ENCODE assay signal across 21 mouse cellular contexts in genomic region chr11:86038701-86039100, GRCm38 (mm10).
DNase-seq lines count a peak whose midpoint lies in the region; ATAC-seq and TF ChIP-seq lines count a peak whose summit lies in the region.
"Had no signal": no experiment of that assay in that cellular context is flagged by ENCODE, and none has a peak within 500 bp of the region (broad histone marks: within the 10 kb centered on the region; RNA-seq: fewer than 3 reads in every experiment).

No protein-coding gene starts in this region.

- no peak for TF ChIP-seq CTCF in forebrain, postnatal 0 days (IDR thresholded peaks at IDR 0.05; ENCODE audit: low read depth)

- no peak for DNase-seq in forebrain, embryonic 10.5 days (ENCODE audit: extremely low spot score, low spot score)
- no peak for DNase-seq in midbrain, embryonic 10.5 days (ENCODE audit: low spot score)
- peak; percentile 6 for DNase-seq in forebrain, postnatal 0 days
- no peak for DNase-seq in ovary, postnatal 36 days (ENCODE audit: low spot score)
- no peak for DNase-seq in layer of hippocampus, adult 9-11 months
- DNase-seq: adrenal gland, postnatal 14 days; cerebellum, adult 18-20 months; cerebellum, adult 9-11 months; cerebellum, postnatal 36 days; gastrocnemius, adult 2 months; gastrocnemius, postnatal 36 days; heart, adult 11 months; heart, postnatal 10 days had no signal

- H3K4me2 ChIP-seq in forebrain, embryonic 12.5 days = no peak overlapping the region
- no peak overlapping the region for H3K4me2 ChIP-seq in midbrain, embryonic 15.5 days
- no peak overlapping the region for H3K4me2 ChIP-seq in forebrain, postnatal 0 days (ENCODE audit: low read depth)
- H3K4me2 ChIP-seq: embryonic facial prominence, embryonic 15.5 days had no signal

- no peaks in the 10 kb centered on the region for H3K9me3 ChIP-seq in forebrain, embryonic 12.5 days
- H3K9me3 ChIP-seq in forebrain, embryonic 10.5 days = no peaks in the 10 kb centered on the region
- no peaks in the 10 kb centered on the region for H3K9me3 ChIP-seq in midbrain, embryonic 15.5 days
- no peaks in the 10 kb centered on the region for H3K9me3 ChIP-seq in midbrain, embryonic 10.5 days (replicated peaks)
- no peaks in the 10 kb centered on the region for H3K9me3 ChIP-seq in forebrain, postnatal 0 days (ENCODE audit: low read length)
- H3K9me3 ChIP-seq: embryonic facial prominence, embryonic 15.5 days; hindbrain, embryonic 13.5 days had no signal

- no peak overlapping the region for H3K9ac ChIP-seq in forebrain, embryonic 12.5 days
- no peak overlapping the region for H3K9ac ChIP-seq in midbrain, embryonic 15.5 days
- H3K9ac ChIP-seq in forebrain, postnatal 0 days = no peak overlapping the region
- H3K9ac ChIP-seq: embryonic facial prominence, embryonic 15.5 days; hindbrain, embryonic 13.5 days had no signal

- H3K27ac ChIP-seq in forebrain, embryonic 12.5 days = peak overlapping the region; percentile 79
- no peak overlapping the region for H3K27ac ChIP-seq in forebrain, embryonic 10.5 days
- 0 out of 2 replicates have a peak overlapping the region, but pooled peaks have one; percentile 30 for H3K27ac ChIP-seq in midbrain, embryonic 15.5 days
- no peak overlapping the region for H3K27ac ChIP-seq in midbrain, embryonic 10.5 days (replicated peaks)
- no peak overlapping the region for H3K27ac ChIP-seq in forebrain, postnatal 0 days (ENCODE audit: low read depth, low read length)
- H3K27ac ChIP-seq: embryonic facial prominence, embryonic 15.5 days; gastrocnemius, adult 2 months had no signal

- H3K27me3 ChIP-seq in forebrain, embryonic 12.5 days = peaks cover 7% of the 10 kb centered on the region; the same call in 1 of the 2 replicates
- H3K27me3 ChIP-seq in forebrain, embryonic 10.5 days (ENCODE audit: poor library complexity, severe bottlenecking) = peaks cover 6% of the 10 kb centered on the region; the same call in 1 of the 2 replicates
- no peaks in the 10 kb centered on the region for H3K27me3 ChIP-seq in midbrain, embryonic 15.5 days (replicated peaks)
- H3K27me3 ChIP-seq in midbrain, embryonic 10.5 days (ENCODE audit: low read depth, poor library complexity, severe bottlenecking) = no peaks in the 10 kb centered on the region
- no peaks in the 10 kb centered on the region for H3K27me3 ChIP-seq in forebrain, postnatal 0 days (ENCODE audit: insufficient read depth, low read length)
- H3K27me3 ChIP-seq: embryonic facial prominence, embryonic 15.5 days; hindbrain, embryonic 13.5 days had no signal

- peaks cover 8% of the 10 kb centered on the region; the same call in 1 of the 2 replicates for H3K4me1 ChIP-seq in forebrain, embryonic 12.5 days
- peaks cover 12% of the 10 kb centered on the region; the same call in 1 of the 2 replicates for H3K4me1 ChIP-seq in forebrain, embryonic 10.5 days
- H3K4me1 ChIP-seq in midbrain, embryonic 15.5 days = peaks cover 10% of the 10 kb centered on the region
- no peaks in the 10 kb centered on the region for H3K4me1 ChIP-seq in midbrain, embryonic 10.5 days
- H3K4me1 ChIP-seq in forebrain, postnatal 0 days (ENCODE audit: insufficient read depth) = peaks cover 9% of the 10 kb centered on the region; the same call in 1 of the 2 replicates
- H3K4me1 ChIP-seq: embryonic facial prominence, embryonic 15.5 days had no signal

- H3K4me3 ChIP-seq in forebrain, embryonic 12.5 days (replicated peaks) = no peak overlapping the region
- H3K4me3 ChIP-seq in forebrain, embryonic 10.5 days = no peak overlapping the region
- H3K4me3 ChIP-seq in midbrain, embryonic 15.5 days = no peak overlapping the region
- no peak overlapping the region for H3K4me3 ChIP-seq in midbrain, embryonic 10.5 days
- H3K4me3 ChIP-seq in forebrain, postnatal 0 days (ENCODE audit: low read depth, low read length) = no peak overlapping the region
- H3K4me3 ChIP-seq: embryonic facial prominence, embryonic 15.5 days; erythroblast, embryonic 14.5 days; gastrocnemius, adult 2 months; hindbrain, embryonic 13.5 days had no signal

- no peak for ATAC-seq in forebrain, embryonic 12.5 days (ENCODE audit: low FRiP score)
- no peak for ATAC-seq in midbrain, embryonic 15.5 days (replicated peaks)
- ATAC-seq in forebrain, postnatal 0 days = no peak
- ATAC-seq: activated CD4-positive, CD25-positive, alpha-beta regulatory T cell, adult 4 months; intestine, embryonic 16.5 days; Patski had no signal

- 71% methylated on average over 13 of the region's 13 CpGs for WGBS in forebrain, embryonic 12.5 days
- 90% methylated on average over 13 of the region's 13 CpGs for WGBS in forebrain, embryonic 10.5 days
- 64% methylated on average over 13 of the region's 13 CpGs for WGBS in midbrain, embryonic 15.5 days
- WGBS in midbrain, embryonic 10.5 days = 88% methylated on average over 13 of the region's 13 CpGs
- 50% methylated on average over 13 of the region's 13 CpGs for WGBS in forebrain, postnatal 0 days

- no peaks in the 10 kb centered on the region for H3K36me3 ChIP-seq in forebrain, embryonic 12.5 days (replicated peaks)
- no peaks in the 10 kb centered on the region for H3K36me3 ChIP-seq in forebrain, embryonic 10.5 days (replicated peaks)
- H3K36me3 ChIP-seq in midbrain, embryonic 15.5 days (replicated peaks) = no peaks in the 10 kb centered on the region
- no peaks in the 10 kb centered on the region for H3K36me3 ChIP-seq in midbrain, embryonic 10.5 days
- no peaks in the 10 kb centered on the region for H3K36me3 ChIP-seq in forebrain, postnatal 0 days (ENCODE audit: insufficient read depth)
- H3K36me3 ChIP-seq: embryonic facial prominence, embryonic 15.5 days; hindbrain, embryonic 13.5 days had no signal

Comparison
In these comparisons a context has a peak if more than half of its experiments do, and no peak if none do; other contexts are left out.
1. H3K27ac ChIP-seq: peak in forebrain, embryonic 12.5 days (single experiment) and midbrain, embryonic 15.5 days (single experiment); none in forebrain, embryonic 10.5 days (single experiment), midbrain, embryonic 10.5 days (single experiment) and forebrain, postnatal 0 days (single experiment).